Mouse (Mus musculus) heart, postnatal 0 days (tissue): ENCODE results near the gene Lingo3. TPM values are rescaled to one million over a fixed set of nuclear protein-coding genes. Genes with fewer than 3 reads are reported as not detected.
A peak's percentile ranks its signal among the peaks of the same experiment; 100 is the strongest.

Experiments
- ATAC-seq: fragments of 200-750 bp; cut with Nextera tagmentation; 2 replicates; pipeline ENCODE4 v1.8.0; 2017; ENCODE audit warnings: low read depth, moderate number of reproducible peaks, moderate library complexity; ENCODE audit not compliant: insufficient read depth
- DNase-seq: peaks from one replicate; pipeline ENCODE4 v3.0.0-alpha.2; 2016; ENCODE audit warnings: low spot score
- H3K27ac ChIP-seq: fragments of 300-500 bp; sonication (generic); 2 replicates; pipeline ENCODE4 v1.5.1; 2014; ENCODE audit warnings: low read depth, mild to moderate bottlenecking
- H3K27me3 ChIP-seq: fragments of 300-500 bp; sonication (generic); 2 replicates; pipeline ENCODE4 v1.6.1; 2014; ENCODE audit warnings: low read length, mixed read lengths; ENCODE audit not compliant: control insufficient read depth, insufficient read depth
- H3K36me3 ChIP-seq: fragments of 300-500 bp; sonication (generic); replicated peaks from 2 replicates; pipeline ENCODE4 v1.6.1; 2014; ENCODE audit warnings: low read length, mixed read lengths; ENCODE audit not compliant: control insufficient read depth, insufficient read depth
- H3K4me1 ChIP-seq: fragments of 300-500 bp; sonication (generic); 2 replicates; pipeline ENCODE4 v1.6.1; 2014; ENCODE audit warnings: antibody characterized with exemption; ENCODE audit not compliant: control insufficient read depth, insufficient read depth
- H3K4me2 ChIP-seq: fragments of 300-500 bp; sonication (generic); 2 replicates; pipeline ENCODE4 v1.6.1; 2014; ENCODE audit warnings: low read depth, mild to moderate bottlenecking, low read length, moderate library complexity
- H3K4me3 ChIP-seq: fragments of 300-500 bp; sonication (generic); 2 replicates; pipeline ENCODE4 v1.5.1; 2014; ENCODE audit warnings: low read depth, low read length
- H3K9ac ChIP-seq: fragments of 300-500 bp; sonication (generic); replicated peaks from 2 replicates; pipeline ENCODE4 v1.6.1; 2014; ENCODE audit warnings: low read depth, low read length, mixed read lengths
- H3K9me3 ChIP-seq: fragments of 300-500 bp; sonication (generic); replicated peaks from 2 replicates; pipeline ENCODE4 v1.6.1; 2016; ENCODE audit warnings: low read length; ENCODE audit not compliant: control insufficient read depth
- CTCF ChIP-seq: IDR thresholded peaks from 2 replicates; pipeline ENCODE4 v1.5.1; 2016; ENCODE audit warnings: antibody characterized with exemption, control low read depth, low read depth
- EP300 ChIP-seq: IDR thresholded peaks from 2 replicates; pipeline ENCODE4 v1.6.1; 2016; ENCODE audit warnings: antibody characterized with exemption, low read depth
- WGBS: fragments of 180-500 bp; shearing (Covaris S2); extraction: QIAGEN DNeasy Blood & Tissue Kit; methylation state at CpG from one replicate; pipeline ENCODE4 v1.1.7; 2014; 5-methylcytosine and 5-hydroxymethylcytosine counted together
- polyA plus RNA-seq: library from polyadenylated mRNA; unstranded; fragments of >200 nt; fragmentation: Nextera tagmentation; extraction: Ambion mirVana; gene quantifications from 2 replicates; pipeline ENCODE4 v1.2.1, GENCODE M21; 2015
- total RNA-seq: library from RNA; depleted of rRNA; stranded (reverse); fragments of >200 nt; gene quantifications from 2 replicates; pipeline ENCODE4 v1.2.3, GENCODE M21; 2014; ENCODE audit warnings: low replicate concordance

The Lingo3 gene
- total and polyA plus RNA-seq, 2 experiments from 2014 or later = 0.92 to 1.5 TPM

- H3K27ac ChIP-seq = peak within 1 kb of the TSS; percentile 98
- no peaks in the 10 kb centered on the region for H3K9me3 ChIP-seq
- DNase-seq (peak; percentile 98), ATAC-seq (peak; percentile 93)
- peaks cover 22% of the 10 kb centered on the region for H3K4me1 ChIP-seq
- no peak for TF ChIP-seq CTCF
- no peak; the same call in 1 of the 2 replicates for TF ChIP-seq EP300
- WGBS = under 1% methylated on average over 103 of the region's 104 CpGs
- H3K27me3 ChIP-seq = no peaks in the 10 kb centered on the region
- H3K9ac ChIP-seq = peak within 1 kb of the TSS; percentile 96
- peak within 1 kb of the TSS; percentile 90 for H3K4me3 ChIP-seq
- peak within 1 kb of the TSS; percentile 96 for H3K4me2 ChIP-seq
- H3K36me3 ChIP-seq = peaks cover 54% of the 10 kb centered on the region
Observed at GRCm38 (mm10) chr10:80798150-80799006, 45.5 kb downstream of the Lingo3 start, which contains the start of the genes Sf3a2 and Plekhj1. TSS of gene Sf3a2 (plus strand) at chr10:80798198. TSS of gene Plekhj1 (minus strand) at chr10:80798626.

GRCm38 (mm10) chr10:80797186-80798149 lies 46.4 kb downstream of the Lingo3 start:
- DNase-seq = peak; percentile 49
- whole genome bisulfite sequencing = 2% methylated on average over 58 of the region's 59 CpGs
- H3K36me3 ChIP-seq = peaks cover 54% of the 10 kb centered on the region

GRCm38 (mm10) chr10:80796307-80796848 lies 47.5 kb downstream of the Lingo3 start:
- H3K27me3 ChIP-seq = no peaks in the 10 kb centered on the region
- ATAC-seq (no peak), DNase-seq (no peak)
- H3K4me3 ChIP-seq = no peak overlapping the region
- H3K4me1 ChIP-seq = peaks cover 22% of the 10 kb centered on the region
- peaks cover 51% of the 10 kb centered on the region for H3K36me3 ChIP-seq
- no peak overlapping the region for H3K9ac ChIP-seq
- H3K4me2 ChIP-seq = peak overlapping the region; percentile 96; the same call in 1 of the 2 replicates
- no peak overlapping the region for H3K27ac ChIP-seq
- 76% methylated on average over 9 of the region's 9 CpGs for WGBS
- no peak for TF ChIP-seq CTCF
- H3K9me3 ChIP-seq = no peaks in the 10 kb centered on the region

More at GRCm38 (mm10) chr10:80797186-80798149, 46.4 kb downstream of the Lingo3 start:
- Histone ChIP-seq H3K4me3 (peak overlapping the region; percentile 90), H3K9me3 (no peaks in the 10 kb centered on the region), H3K27me3 (no peaks in the 10 kb centered on the region), H3K9ac (peak overlapping the region; percentile 96), H3K4me2 (peak overlapping the region; percentile 96), H3K27ac (peak overlapping the region; percentile 98), H3K4me1 (peaks cover 22% of the 10 kb centered on the region)
- ATAC-seq = peak; percentile 50
- TF ChIP-seq EP300 (no peak), CTCF (no peak)

GRCm38 (mm10) chr10:80794750-80795149 lies 49.1 kb downstream of the Lingo3 start:
- TF ChIP-seq EP300 (no peak), CTCF (no peak)
- no peak for ATAC-seq
- Histone ChIP-seq H3K4me2 (no peak overlapping the region), H3K9ac (no peak overlapping the region), H3K27me3 (no peaks in the 10 kb centered on the region), H3K4me1 (peaks cover 26% of the 10 kb centered on the region), H3K27ac (no peak overlapping the region), H3K4me3 (no peak overlapping the region), H3K36me3 (peaks cover 62% of the 10 kb centered on the region), H3K9me3 (no peaks in the 10 kb centered on the region)
- no peak for DNase-seq
- WGBS = 86% methylated on average over 8 of the region's 8 CpGs

- no peaks in the 10 kb centered on the region for H3K27me3 ChIP-seq
- peaks cover 20% of the 10 kb centered on the region for H3K4me1 ChIP-seq
- no peak overlapping the region for H3K4me3 ChIP-seq
- no peak for DNase-seq
- ATAC-seq = no peak
- peaks cover 72% of the 10 kb centered on the region for H3K36me3 ChIP-seq
- TF ChIP-seq CTCF (no peak), EP300 (no peak)
- no peak overlapping the region for H3K27ac ChIP-seq
- no peak overlapping the region for H3K9ac ChIP-seq
- no peak overlapping the region for H3K4me2 ChIP-seq
- WGBS = 82% methylated on average over 4 of the region's 4 CpGs
- H3K9me3 ChIP-seq = no peaks in the 10 kb centered on the region
Observed at GRCm38 (mm10) chr10:80793803-80794202, 50.0 kb downstream of the Lingo3 start.
